In genomic region chr6:116542500-116542899, GRCm38 (mm10) we compare ENCODE assay signal across 40 mouse cellular contexts. TPM values are rescaled to one million over a fixed set of nuclear protein-coding genes. Genes with fewer than 3 reads are reported as not detected.
"Had no signal": no experiment of that assay in that cellular context is flagged by ENCODE, and none has a peak within 500 bp of the region (broad histone marks: within the 10 kb centered on the region; RNA-seq: fewer than 3 reads in every experiment).

No protein-coding gene starts in this region.

- H3K4me3 ChIP-seq: gastrocnemius, adult 2 months; heart, embryonic 10.5 days; heart, embryonic 12.5 days; hindbrain, embryonic 10.5 days; hindbrain, embryonic 12.5 days; intestine, embryonic 15.5 days; layer of hippocampus, adult 2 months; left cerebral cortex, adult 2 months; limb, embryonic 10.5 days; limb, embryonic 12.5 days; liver, embryonic 13.5 days; liver, embryonic 15.5 days had no signal

- H3K9ac ChIP-seq: heart, embryonic 12.5 days; hindbrain, embryonic 12.5 days; hindbrain, embryonic 14.5 days; intestine, embryonic 15.5 days; limb, embryonic 12.5 days; liver, embryonic 13.5 days; liver, embryonic 15.5 days had no signal

- H3K36me3 ChIP-seq: heart, embryonic 10.5 days; heart, embryonic 12.5 days; hindbrain, embryonic 10.5 days; hindbrain, embryonic 12.5 days; intestine, embryonic 15.5 days; limb, embryonic 10.5 days; limb, embryonic 12.5 days; liver, embryonic 13.5 days; liver, embryonic 15.5 days had no signal

- ATAC-seq: hindbrain, embryonic 16.5 days; inflammation-experienced regulatory T-cells, adult 6 months; intestine, embryonic 15.5 days; intestine, postnatal 0 days had no signal

- H3K27ac ChIP-seq: gastrocnemius, adult 2 months; heart, embryonic 10.5 days; hindbrain, embryonic 10.5 days; hindbrain, embryonic 12.5 days; hindbrain, embryonic 14.5 days; intestine, embryonic 15.5 days; layer of hippocampus, adult 2 months; left cerebral cortex, adult 2 months; limb, embryonic 10.5 days; limb, embryonic 12.5 days; liver, embryonic 13.5 days; liver, embryonic 15.5 days had no signal

- H3K9me3 ChIP-seq: heart, embryonic 10.5 days; heart, embryonic 12.5 days; hindbrain, embryonic 10.5 days; hindbrain, embryonic 12.5 days; intestine, embryonic 15.5 days; limb, embryonic 10.5 days; limb, embryonic 12.5 days; liver, embryonic 13.5 days; liver, embryonic 15.5 days had no signal

- DNase-seq: gastrocnemius, adult 2 months; gastrocnemius, postnatal 10 days; gastrocnemius, postnatal 25 days; heart, adult 18-20 months; heart, postnatal 10 days; heart, postnatal 4 days; kidney, adult 18-20 months; kidney, adult 8-10 months; kidney, postnatal 10 days; kidney, postnatal 25 days; kidney, postnatal 4 days; liver; liver, embryonic 13.5 days had no signal

- H3K4me1 ChIP-seq: heart, embryonic 10.5 days; heart, embryonic 12.5 days; hindbrain, embryonic 10.5 days; hindbrain, embryonic 12.5 days; intestine, embryonic 15.5 days; limb, embryonic 10.5 days; limb, embryonic 12.5 days; liver, embryonic 13.5 days; liver, embryonic 15.5 days had no signal

- H3K27me3 ChIP-seq: hindbrain, embryonic 12.5 days; intestine, embryonic 15.5 days; limb, embryonic 12.5 days; liver, embryonic 13.5 days; liver, embryonic 15.5 days had no signal

RNA-seq across cellular contexts. Expression of gene Olfr213, which starts 4.2 kb away (rescaled TPM):
- total RNA-seq: gastrocnemius, adult 2 months; gastrocnemius, postnatal 10 days; gastrocnemius, postnatal 25 days; heart, adult 18-20 months; heart, adult 8-10 months; heart, postnatal 10 days; heart, postnatal 25 days; heart, postnatal 4 days; layer of hippocampus, adult 2 months; layer of hippocampus, postnatal 10 days; layer of hippocampus, postnatal 25 days; left cerebral cortex, adult 2 months; left cerebral cortex, postnatal 25 days had no signal
- polyA plus RNA-seq: gonadal fat pad, adult 2 months; heart, embryonic 10.5 days; heart, embryonic 12.5 days; heart, embryonic 14.5 days; heart, embryonic 16.5 days; hindbrain, embryonic 10.5 days; hindbrain, embryonic 12.5 days; hindbrain, embryonic 14.5 days; hindbrain, embryonic 16.5 days; inflammation-experienced regulatory T-cells, adult 6 months; intestine, embryonic 15.5 days; intestine, postnatal 0 days; kidney, embryonic 14.5 days; kidney, embryonic 16.5 days; limb, embryonic 10.5 days; limb, embryonic 12.5 days; limb, embryonic 14.5 days; liver, embryonic 11.5 days; liver, embryonic 13.5 days; liver, embryonic 15.5 days had no signal

RNA-seq across cellular contexts. Expression of gene Olfr214, which starts 11.5 kb away (rescaled TPM):
- total RNA-seq: gastrocnemius, adult 2 months; gastrocnemius, postnatal 10 days; gastrocnemius, postnatal 25 days; heart, adult 18-20 months; heart, adult 8-10 months; heart, postnatal 10 days; heart, postnatal 25 days; heart, postnatal 4 days; layer of hippocampus, adult 2 months; layer of hippocampus, postnatal 10 days; layer of hippocampus, postnatal 25 days; left cerebral cortex, adult 2 months; left cerebral cortex, postnatal 10 days; left cerebral cortex, postnatal 25 days had no signal
- polyA plus RNA-seq: gonadal fat pad, adult 2 months; heart, embryonic 10.5 days; heart, embryonic 12.5 days; heart, embryonic 14.5 days; heart, embryonic 16.5 days; hindbrain, embryonic 10.5 days; hindbrain, embryonic 12.5 days; hindbrain, embryonic 14.5 days; hindbrain, embryonic 16.5 days; inflammation-experienced regulatory T-cells, adult 6 months; intestine, embryonic 15.5 days; intestine, postnatal 0 days; kidney, embryonic 14.5 days; kidney, embryonic 16.5 days; limb, embryonic 10.5 days; limb, embryonic 12.5 days; limb, embryonic 14.5 days; liver, embryonic 11.5 days; liver, embryonic 13.5 days; liver, embryonic 15.5 days had no signal

RNA-seq across cellular contexts. Expression of gene Olfr212, which starts 36.2 kb away (rescaled TPM):
- total RNA-seq: gastrocnemius, postnatal 10 days; gastrocnemius, postnatal 25 days; heart, adult 8-10 months; heart, postnatal 10 days; heart, postnatal 25 days; layer of hippocampus, adult 2 months; layer of hippocampus, postnatal 25 days; left cerebral cortex, adult 2 months; left cerebral cortex, postnatal 10 days; left cerebral cortex, postnatal 25 days had no signal
- polyA plus RNA-seq: gonadal fat pad, adult 2 months; heart, embryonic 10.5 days; heart, embryonic 12.5 days; heart, embryonic 14.5 days; heart, embryonic 16.5 days; hindbrain, embryonic 10.5 days; hindbrain, embryonic 12.5 days; hindbrain, embryonic 14.5 days; hindbrain, embryonic 16.5 days; inflammation-experienced regulatory T-cells, adult 6 months; intestine, embryonic 15.5 days; kidney, embryonic 14.5 days; kidney, embryonic 16.5 days; limb, embryonic 10.5 days; limb, embryonic 12.5 days; liver, embryonic 11.5 days; liver, embryonic 13.5 days; liver, embryonic 15.5 days had no signal

RNA-seq across cellular contexts. Expression of gene Olfr215, which starts 41.5 kb away (rescaled TPM):
- total RNA-seq: gastrocnemius, adult 2 months; gastrocnemius, postnatal 10 days; gastrocnemius, postnatal 25 days; heart, adult 18-20 months; heart, adult 8-10 months; heart, postnatal 10 days; heart, postnatal 25 days; heart, postnatal 4 days; layer of hippocampus, adult 2 months; layer of hippocampus, postnatal 10 days; layer of hippocampus, postnatal 25 days; left cerebral cortex, adult 2 months; left cerebral cortex, postnatal 10 days; left cerebral cortex, postnatal 25 days had no signal
- polyA plus RNA-seq: gonadal fat pad, adult 2 months; heart, embryonic 10.5 days; heart, embryonic 12.5 days; heart, embryonic 14.5 days; heart, embryonic 16.5 days; hindbrain, embryonic 10.5 days; hindbrain, embryonic 12.5 days; hindbrain, embryonic 14.5 days; hindbrain, embryonic 16.5 days; inflammation-experienced regulatory T-cells, adult 6 months; intestine, embryonic 15.5 days; intestine, postnatal 0 days; kidney, embryonic 14.5 days; kidney, embryonic 16.5 days; limb, embryonic 10.5 days; limb, embryonic 12.5 days; limb, embryonic 14.5 days; liver, embryonic 11.5 days; liver, embryonic 13.5 days; liver, embryonic 15.5 days had no signal
